Mouse (Mus musculus): ENCODE results near the gene Egflam.

Egflam gene

DNA sequence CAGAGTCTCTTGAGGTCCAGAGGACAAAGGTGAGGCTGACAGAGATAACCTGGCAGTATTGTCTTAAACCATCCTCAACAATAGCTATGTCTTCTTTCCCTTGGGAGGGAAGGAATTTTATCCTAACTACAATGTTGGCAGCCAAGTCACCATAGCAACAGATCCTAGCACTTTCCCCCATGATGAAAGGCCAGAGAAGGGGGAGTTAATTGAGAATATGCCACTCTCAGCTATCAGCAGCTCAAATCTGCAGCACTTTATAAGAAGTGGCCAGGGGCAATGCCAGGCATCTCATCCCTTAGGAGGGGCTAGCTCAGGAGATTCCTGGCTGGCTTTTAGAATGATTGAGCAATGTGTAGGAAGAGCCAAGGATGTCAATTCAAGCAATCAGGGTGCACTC, 105.3 kb downstream of the Egflam start:
- no peak for DNase-seq (ENCODE audit: low read depth)

DNA sequence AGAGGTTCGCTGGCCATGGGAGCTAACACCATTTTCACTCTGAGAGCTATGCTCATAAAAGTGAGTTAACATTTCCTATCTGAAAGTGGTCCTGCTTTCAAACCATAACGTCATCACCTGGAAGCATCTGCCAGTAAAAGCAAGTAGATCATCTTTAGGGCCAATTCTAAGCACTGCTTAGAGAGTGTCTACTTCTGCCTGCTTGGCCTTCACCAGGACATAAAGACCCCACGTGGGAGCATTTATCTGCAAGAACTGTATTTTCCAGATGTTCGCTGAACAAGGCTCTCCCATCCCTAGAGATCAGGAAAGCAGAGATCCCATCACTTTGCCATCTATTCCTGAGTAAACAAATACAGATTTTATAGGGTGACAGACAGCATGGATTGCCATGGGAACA, 108.2 kb downstream of the Egflam start:
- DNase-seq (ENCODE audit: low read depth) = no peak

DNA sequence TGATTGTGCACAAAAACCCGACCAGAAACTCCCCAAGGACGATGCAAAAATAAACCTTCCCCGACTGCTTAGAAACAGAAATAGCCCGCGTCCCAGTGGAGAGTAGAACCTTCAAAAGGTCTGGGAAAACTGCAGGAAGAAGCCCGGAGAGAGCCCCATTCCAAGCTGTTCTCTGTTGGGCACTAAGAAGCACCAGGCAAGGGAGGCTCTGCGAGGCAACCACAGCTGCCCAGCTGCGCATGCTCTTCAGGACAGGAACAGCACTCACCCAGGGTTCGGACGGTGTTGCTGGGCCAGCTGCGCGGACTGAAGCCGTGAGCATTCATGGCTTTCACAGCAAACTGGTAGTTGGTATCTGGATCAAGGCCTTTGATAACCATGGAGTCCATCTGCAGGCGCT, 108.7 kb downstream of the Egflam start:
- DNase-seq (ENCODE audit: low read depth) = no peak

DNA sequence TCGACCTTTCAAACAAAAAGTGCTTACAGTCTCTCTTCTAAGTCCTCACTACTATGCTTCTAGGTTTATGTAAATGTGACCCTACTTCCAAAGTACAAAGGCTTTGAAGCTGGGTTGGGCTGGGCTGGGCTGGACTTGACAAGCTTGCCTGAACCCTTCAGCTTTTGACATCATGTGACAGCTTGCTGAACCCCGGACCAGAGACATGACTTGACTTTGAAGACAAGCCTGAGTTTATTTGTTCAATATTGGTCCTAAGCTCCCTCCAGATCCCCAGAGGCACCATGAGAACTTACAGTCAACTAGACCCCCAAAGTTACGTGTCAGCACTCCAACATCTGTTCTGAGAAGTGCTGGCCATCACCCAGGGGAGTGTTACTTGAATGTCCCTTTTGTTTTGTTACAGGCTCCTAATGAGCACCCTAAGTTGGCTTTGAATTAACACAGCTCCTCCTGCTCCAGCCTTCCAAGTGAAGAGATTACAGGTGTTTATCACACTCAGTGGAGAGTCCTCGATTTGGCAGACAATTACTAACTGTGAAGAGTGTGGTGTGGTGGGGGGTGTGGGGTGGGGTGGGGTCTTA, 109.3 kb downstream of the Egflam start:
- no peak for DNase-seq (ENCODE audit: low read depth)

DNA sequence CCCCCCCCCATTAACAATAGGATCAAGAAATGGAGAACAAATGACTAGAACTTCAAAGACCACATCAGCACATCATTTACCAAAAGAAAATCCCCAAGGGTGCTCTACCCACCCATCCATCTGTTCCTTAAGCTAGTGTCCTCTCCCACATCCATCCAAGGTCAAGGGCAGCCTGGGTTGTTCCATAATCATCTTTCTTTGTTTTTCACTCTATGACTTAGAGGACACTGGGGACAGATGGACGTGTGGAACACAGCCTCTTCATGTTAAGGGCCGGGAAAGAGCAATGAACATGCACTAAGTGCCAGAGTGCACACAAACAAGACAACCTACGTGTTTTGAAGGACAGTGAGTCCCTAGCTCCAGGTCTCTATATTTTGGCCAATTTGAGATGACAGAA, 110.3 kb downstream of the Egflam start:
- no peak for DNase-seq (ENCODE audit: low read depth)

DNA sequence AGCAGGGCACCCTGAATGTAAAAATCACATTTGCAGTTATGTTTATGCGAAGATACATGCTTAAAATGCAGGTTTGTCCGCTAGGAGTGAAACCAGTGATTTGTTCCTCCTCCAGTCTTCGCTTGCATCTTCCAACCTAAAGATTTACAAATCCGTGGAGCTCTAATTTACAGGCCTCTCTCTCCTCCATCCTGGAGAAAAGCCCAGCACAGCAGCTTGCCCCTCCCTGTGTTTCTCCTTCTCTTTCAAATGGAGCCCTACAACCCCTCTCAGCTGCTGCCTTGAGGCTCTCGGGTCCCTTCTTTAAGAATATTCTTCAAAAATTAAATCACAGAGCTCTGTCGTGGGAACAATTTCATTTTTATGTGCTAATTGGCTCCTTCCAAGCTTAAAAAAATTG, 116.6 kb downstream of the Egflam start:
- no peak for DNase-seq (ENCODE audit: low read depth)

DNA sequence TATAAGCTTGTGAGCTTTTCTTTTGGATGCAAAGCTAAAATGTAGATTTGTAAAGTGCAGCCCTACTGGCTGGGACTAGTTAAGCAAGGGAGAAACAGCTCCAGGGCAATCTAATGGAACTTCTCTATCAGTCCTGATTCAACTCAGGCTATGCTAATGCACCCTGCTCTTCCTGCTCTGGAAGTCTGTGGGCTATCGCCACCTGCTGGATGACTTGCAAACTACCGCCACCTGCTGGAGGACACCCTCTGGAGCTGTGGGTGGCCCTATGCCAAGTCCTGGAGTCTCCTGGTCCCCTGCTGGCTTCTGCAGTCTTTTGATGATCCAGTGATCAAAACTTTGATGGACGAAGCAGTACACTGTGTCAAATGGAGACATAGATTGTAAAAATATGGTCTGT, 134.4 kb downstream of the Egflam start:
- DNase-seq (ENCODE audit: low read depth) = peak; percentile 36

DNA sequence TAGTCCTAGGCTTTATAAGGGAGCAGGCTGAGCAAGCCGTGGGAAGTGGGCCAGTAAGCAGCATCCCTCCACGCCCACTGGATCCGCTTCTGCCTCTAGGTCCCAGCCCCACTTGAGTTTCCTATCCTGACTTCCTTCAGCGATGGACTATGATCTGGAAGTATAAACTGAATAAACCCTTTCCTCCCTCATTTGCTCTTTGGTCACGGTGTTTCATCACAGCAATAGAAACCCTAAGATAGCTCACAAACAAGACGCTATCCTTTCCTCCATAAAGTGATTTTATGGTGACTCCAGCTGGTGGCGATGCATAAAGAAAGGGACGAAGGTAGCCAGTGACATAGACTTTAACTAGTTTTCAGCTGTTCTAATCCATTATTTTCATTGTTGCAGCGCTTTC, 134.9 kb downstream of the Egflam start:
- no peak for DNase-seq (ENCODE audit: low read depth)

DNA sequence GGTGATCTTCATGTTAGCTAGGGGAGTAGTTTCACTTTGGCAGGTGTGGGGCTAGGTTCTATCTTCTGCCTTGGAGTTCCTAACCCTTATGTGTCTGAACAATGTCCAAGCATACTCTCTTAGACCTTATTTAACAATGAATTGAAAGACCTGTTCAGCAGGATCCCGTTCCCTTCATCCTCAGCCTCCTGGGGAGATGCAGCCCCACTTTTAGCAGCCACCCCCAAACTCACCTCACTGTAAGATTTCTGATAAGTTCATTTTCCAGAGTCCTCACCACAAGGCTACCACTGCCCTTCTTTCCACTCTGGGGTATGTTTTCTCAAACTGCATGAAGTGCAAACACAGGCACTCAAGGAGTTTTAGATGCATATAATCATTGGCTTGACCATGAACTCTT, 136.8 kb downstream of the Egflam start:
- no peak for DNase-seq (ENCODE audit: low read depth)

DNA sequence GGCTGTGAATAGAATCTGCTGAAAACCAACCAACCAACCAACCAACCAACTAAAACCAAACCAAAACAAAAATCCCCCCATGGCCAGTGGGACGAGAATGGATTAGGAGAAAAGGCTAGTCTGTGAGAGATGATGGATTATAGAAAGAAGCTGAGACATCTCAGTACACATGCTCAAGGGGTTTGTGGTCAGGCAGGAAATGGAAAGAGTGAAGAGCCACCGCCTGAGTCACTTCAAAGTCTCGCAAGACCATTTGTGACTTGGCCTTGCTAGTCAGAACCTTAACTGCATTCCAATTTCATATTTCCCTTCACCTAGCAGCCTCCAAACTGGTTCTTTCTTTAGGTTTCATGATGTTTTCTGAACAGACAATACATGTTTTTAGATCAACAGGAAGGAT, 141.6 kb downstream of the Egflam start:
- no peak for DNase-seq (ENCODE audit: low read depth)

DNA sequence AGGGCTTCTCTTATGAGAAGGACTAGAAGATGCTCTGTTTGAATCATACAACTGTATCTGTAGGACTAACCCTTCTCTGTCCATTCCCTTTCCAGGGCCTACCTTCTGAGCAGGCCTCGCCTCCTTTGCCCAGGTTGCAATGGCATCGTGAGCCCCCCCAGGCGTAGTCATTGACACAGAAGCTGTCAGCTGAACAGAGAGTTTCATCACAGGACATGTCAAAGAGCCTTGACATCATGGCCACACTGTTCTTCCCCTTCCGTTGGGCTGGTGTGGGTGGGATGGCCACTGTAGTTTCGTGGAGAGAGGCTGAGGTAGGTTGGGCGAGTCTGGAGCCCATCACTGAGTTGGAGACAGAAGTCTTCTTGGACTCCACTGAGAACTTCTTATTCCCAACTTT, 144.9 kb downstream of the Egflam start:
- no peak for DNase-seq (ENCODE audit: low read depth)

DNA sequence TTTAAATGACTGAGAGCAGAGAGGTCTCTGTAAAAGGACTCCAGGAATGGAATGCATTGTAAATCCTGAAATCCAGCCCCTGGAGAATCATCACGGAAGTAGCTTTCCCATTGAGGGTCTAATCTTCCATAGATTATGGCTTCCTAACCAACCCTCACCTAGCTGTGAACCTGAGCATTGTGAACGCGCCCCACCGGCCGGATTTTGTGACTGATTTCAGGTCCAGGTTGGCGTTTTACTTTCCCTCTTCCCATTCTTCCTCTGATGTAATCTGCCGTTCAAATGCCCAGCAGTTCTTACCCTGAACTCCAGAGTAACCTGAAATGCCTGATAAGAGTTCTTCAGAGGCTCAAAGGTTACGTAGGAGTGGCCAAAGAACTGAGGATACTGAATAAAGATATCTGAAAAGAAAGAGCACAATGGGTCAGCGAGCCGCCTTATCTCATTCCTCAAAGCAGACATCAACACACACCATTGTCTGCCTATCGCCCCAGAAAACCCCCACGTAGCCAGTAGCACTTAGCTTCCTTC, 146.0 kb downstream of the Egflam start:
- no peak for DNase-seq (ENCODE audit: low read depth)

DNA sequence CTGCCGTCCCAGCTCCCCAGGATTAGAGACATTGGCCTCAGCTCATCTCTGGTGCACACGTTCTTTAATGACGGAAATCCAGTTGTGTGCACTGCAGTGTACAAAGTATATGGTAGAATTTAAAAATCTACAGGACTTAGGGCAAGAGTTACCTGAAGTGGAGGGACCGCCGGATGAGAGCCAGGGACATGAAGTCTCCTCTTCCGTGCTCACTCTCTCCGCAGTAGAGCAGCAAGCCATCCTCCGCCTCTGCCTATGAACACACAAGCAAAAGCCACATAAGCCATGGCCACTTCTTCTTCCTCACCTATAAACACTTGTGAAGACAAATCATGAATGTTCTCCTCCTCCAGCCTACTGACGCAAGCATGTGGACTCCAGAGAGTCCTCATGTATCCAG, 147.2 kb downstream of the Egflam start:
- DNase-seq (ENCODE audit: low read depth) = no peak

DNA sequence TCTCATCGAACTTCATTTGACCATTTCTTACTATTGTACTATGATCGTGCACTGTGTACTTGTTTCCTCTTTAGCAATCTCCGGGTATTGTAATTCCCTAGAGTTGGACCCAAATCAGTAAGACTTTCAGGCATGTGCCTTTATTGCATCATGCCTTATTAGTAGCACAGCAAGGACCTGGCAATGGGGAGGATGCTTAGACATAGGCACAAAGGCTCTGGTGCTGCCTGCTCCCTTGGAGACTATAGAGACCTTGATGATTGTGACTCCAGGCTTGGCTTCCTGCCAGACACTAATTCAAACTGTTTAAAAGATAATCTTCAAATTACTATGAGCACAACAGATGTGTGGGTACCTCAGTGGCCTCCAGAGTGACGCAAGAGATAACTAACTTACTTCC, 149.0 kb downstream of the Egflam start:
- DNase-seq (ENCODE audit: low read depth) = no peak

DNA sequence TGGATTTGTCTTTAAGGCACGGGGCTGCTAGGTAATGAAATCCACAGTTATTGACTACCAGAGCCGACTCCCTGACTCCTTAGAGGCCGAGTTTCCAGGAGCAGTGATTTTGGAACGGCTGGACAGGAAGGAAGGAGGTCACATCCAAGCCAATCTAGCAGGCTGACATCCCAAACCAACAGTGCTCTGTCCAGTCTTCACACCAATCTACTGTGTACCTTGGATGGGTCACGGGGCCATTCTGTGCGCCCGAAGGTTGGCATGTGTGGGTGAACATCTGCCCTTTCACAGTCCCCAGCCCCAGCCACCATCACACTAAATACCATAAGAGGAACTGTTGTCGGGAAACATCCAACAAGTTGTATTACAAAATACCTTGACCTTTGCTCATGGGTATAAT, 150.9 kb downstream of the Egflam start:
- DNase-seq (ENCODE audit: low read depth) = no peak

DNA sequence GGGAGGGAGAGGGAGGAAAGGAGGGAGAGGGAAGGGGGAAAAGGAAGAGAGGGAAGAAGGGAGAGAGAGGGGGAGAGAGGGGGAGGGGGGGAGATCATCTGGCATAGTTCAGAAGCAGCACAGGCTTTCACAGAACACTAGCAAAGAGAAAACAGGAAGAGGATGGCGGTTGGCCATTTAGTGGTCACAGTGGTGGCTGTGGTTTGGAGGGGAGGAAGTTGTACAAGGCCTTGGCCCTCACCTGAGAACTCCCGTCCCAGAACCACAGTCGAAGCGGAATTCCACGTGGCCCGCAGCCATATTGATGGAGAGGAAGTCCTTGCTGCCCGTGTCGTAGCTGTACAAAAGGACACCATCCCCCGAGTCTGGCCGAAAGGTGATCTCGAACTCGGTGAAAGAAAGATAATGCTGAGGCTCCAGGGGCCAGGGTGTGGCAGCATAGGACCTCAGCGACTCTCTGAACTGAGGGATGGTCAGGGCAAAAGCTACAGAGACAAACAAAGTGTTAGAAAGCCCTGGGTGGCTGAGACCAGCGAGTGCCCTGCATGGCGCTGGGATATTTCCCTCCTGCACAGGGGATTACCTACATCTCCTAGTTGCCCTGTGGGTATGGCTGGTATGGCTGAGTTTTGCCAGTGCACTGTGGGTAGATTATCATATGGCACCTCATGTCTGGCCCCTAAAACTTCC, 155.9 kb downstream of the Egflam start:
- no peak for DNase-seq (ENCODE audit: low read depth)

DNA sequence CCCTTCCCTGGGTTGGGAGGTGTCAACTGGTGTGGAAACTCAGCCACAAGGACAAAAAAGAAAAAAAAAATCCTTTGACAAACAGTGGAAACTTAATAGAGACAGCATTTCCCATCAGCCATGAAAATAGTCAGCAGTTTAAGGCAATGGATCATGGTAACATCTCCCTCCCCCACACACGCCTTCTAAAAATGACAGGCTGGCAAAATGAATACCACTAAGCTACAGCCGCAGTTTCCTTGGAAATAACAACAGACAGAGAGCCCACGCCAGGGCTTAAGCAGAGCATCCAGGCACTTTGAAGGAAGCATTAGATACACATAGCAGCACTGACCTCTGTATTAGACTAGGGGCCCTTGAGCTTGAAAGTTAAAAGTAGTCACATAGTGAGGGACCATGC, 157.2 kb downstream of the Egflam start:
- no peak for DNase-seq (ENCODE audit: low read depth)

DNA sequence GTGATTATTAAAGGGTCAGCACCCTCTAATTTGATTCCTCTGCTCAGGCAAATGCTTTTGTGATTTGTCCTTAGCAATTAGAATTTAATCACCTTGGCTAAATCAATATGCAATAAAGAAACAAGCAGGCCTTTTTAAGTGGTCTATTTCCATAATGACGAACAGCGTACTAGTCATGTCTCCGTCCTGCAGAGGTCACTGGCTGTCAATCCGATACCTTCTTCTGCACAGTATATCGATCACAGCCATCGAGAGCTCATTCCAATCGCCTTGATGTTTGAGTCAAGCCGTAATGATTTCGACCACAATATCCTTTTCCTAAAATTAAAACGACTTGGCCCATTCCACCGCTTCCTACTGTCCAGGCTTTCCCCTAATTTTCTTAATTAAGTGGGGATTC, 158.3 kb downstream of the Egflam start:
- DNase-seq (ENCODE audit: low read depth) = no peak

DNA sequence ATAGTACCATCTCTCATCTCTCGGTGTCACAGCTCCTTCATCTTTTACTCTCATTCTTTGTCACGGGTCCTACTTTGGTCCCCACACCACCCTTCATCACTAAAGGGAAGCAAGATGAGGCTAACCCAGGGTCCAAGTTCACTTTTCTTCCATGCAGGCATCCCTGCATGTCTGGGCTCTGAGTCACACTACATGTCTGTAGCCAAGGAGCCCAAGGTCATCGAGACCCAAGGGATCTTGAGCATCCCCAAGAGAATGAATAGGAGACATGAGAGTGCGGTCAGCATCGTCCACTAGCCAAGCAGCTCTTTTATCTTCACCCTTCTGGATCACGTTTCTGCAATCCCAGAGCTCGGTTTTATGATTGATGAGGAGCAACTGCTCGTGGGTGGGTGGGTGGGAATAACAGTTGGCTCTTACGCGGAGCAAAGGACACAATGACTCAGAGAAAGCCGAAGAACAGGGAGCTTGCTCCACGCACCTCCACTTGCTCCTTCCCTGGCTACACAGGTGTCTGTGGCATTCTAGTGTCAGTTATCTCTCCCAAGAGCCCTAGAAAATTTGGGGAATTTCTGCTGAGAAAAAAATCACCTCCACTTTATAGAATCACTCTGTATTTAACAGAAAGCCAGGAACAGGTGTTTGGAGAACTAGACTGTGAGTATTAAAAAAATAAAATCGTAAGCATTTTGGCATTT, 164.7 kb downstream of the Egflam start:
- DNase-seq (ENCODE audit: low read depth) = no peak

DNA sequence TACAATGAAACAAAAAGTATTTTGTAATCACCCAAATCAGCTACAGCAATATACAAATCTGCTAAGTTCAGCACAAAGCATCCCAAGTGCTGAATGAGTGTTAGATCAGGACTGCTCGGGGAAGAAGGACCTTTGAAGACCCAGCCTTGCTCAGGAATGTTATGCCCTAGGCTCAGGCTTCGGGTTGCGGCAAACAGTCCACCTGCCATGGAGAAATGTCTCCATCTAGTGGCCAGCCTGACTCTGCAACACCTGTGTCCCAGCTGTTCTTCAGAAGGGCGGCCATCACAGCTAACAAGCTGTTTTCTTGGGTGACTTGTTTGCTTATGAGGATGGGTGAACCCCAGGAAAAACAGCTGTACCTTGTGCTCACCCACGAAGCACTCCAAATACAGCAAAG, 172.0 kb downstream of the Egflam start:
- peak; percentile 46 for DNase-seq (ENCODE audit: low read depth)

DNA sequence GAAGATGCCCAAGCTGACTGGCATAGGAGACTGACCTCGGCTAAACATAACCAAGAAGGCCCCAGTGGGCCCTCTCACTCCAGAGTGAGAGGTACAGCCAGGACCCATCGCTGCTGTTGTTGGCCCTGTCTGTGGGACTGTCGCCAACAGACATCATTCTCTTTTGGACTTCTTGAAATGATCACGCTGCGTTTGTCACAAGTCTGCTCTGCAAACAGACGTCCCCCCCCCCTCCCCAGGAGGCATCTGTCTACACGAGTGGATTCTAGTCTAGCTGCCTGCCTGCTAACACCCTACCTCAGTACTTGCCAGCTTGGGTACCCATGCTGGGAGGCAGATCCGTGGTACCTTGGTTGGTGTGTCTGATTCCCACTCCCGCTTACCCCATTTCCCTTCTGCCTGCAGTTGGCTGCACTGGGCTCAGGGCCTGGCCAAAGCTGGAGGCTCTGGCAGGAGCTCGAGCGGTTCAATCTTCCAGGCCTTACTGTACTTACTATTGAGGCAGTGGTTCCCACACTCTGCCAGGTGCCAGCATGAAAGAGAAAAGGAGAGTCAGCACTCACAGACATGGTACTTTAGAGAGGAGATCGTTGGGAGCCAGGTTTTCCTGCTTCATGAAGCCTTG, 173.9 kb downstream of the Egflam start:
- DNase-seq (ENCODE audit: low read depth) = no peak

DNA sequence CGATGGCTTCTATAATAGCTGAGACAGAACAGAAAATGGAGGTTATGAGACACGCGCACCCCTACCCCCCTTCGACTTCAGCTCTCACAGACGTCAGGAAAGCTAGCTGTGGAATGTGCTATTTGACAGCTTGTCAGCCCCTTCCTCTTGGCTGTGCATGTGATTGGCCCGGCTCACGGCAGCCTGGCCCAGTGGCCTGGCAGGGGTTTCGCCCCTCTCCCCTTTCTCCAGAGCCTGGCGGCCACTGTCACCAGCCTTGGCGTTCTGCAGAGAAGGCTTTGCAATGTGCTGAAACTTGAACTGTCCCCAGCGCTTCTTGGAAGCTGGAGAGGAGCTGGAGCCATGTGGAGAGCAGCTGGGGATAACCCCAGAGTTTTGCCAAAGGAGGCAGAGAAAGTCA, 175.4 kb downstream of the Egflam start:
- DNase-seq (ENCODE audit: low read depth) = no peak

DNA sequence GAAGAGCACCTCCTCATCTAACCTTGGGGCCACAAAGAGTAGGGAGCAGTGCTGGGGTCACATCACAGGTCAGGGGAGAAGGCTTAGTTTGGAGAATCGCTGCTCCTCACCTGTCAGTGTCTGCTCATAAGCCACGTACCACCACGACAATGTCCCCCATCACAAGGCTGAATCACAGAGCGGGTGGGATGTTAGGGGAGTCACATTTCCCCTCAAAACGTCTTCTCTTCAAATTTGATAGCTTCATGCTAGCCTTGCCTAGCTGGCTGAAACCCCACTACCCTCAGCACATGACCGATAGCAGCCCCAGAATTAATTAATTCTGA, 181.0 kb downstream of the Egflam start:
- DNase-seq (ENCODE audit: low read depth) = no peak
